Mouse (Mus musculus) bone marrow macrophage, adult 2 months (primary cell): ENCODE data around the gene Gosr2. TPM values are rescaled to one million over a fixed set of nuclear protein-coding genes. Genes with fewer than 3 reads are reported as not detected.

Experiments used
- H3K27ac ChIP-seq: 2 replicates; pipeline ENCODE4 v1.5.1; 2012; ENCODE audit warnings: low read depth, low read length; ENCODE audit not compliant: insufficient read depth
- H3K4me1 ChIP-seq: 2 replicates; pipeline ENCODE4 v1.6.1; 2012; ENCODE audit warnings: low read length; ENCODE audit not compliant: control insufficient read depth, insufficient read depth
- H3K4me3 ChIP-seq: 2 replicates; pipeline ENCODE4 v1.5.1; 2012; ENCODE audit warnings: mild to moderate bottlenecking, low read length, moderate library complexity; ENCODE audit not compliant: insufficient read depth
- CTCF ChIP-seq: IDR thresholded peaks from 2 replicates; pipeline ENCODE4 v1.5.1; 2012; ENCODE audit warnings: low read depth, mild to moderate bottlenecking, low read length, moderate library complexity
- POLR2A ChIP-seq: IDR thresholded peaks from 2 replicates; pipeline ENCODE4 v1.6.1; 2012; ENCODE audit warnings: mild to moderate bottlenecking, low read depth, low read length, borderline replicate concordance
- polyA plus RNA-seq: library from polyadenylated mRNA; stranded (reverse); fragments of >200 nt; gene quantifications from 2 replicates; pipeline ENCODE4 v1.2.4, GENCODE M21; 2012; ENCODE audit not compliant: missing spikeins, insufficient read depth, insufficient read length

Gene Gosr2
- polyA plus RNA-seq, 1 experiment = 56.7 TPM

DNA sequence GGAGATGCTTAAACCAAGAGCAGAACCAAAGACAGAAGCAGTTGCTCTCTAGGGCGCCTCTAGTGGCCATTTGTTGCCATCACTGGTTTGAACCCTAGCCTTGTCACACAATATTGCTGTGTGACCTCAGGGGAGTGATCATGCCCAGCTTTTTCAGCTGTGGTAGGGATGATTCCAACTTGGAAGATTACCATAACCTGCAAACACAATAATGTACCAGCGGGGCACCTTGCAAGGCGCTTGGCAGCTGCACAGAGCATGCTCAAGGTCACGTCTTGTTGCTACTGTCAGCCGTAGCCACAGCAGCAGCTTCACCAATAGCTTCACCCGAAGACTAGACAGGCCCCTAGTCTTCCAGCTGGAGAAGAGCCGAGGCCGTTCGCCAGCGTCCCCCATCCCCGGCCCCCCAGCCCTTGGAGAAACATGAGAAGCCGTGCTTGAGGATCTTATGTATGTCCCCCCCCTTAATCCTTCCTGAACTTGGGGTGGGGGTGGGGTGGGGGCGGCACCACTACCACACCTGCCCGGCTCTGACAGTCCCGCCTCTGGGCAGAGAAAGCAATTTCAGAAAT is 23.9 kb upstream of the Gosr2 start:
- H3K27ac ChIP-seq = no peak overlapping the region
- no peaks in the 10 kb centered on the region for H3K4me1 ChIP-seq
- TF ChIP-seq POLR2A (no peak), CTCF (peak; percentile 38; the same call in 1 of the 2 replicates)
- no peak overlapping the region for H3K4me3 ChIP-seq

DNA sequence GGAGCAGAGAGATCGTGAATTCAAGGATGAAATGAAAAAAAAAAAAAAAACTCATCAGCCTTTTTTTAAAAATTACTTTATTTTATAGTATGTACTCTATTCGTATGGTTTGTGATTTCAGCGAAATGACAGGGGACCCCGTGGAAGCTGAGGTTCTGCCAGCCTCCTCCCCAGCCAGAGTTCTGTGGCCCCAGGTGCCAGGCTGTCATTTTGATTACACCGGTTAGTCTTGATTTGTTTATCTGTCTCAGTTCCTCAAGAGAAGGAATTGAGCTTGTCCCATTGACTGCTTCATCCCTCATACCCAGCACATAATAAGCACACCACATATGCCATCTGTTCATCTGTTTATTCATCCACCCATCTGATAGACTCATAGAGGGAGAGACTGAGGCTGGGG is 21.7 kb upstream of the Gosr2 start:
- TF ChIP-seq POLR2A (no peak), CTCF (no peak)
- no peak overlapping the region for H3K27ac ChIP-seq
- H3K4me1 ChIP-seq = no peaks in the 10 kb centered on the region
- no peak overlapping the region for H3K4me3 ChIP-seq

DNA sequence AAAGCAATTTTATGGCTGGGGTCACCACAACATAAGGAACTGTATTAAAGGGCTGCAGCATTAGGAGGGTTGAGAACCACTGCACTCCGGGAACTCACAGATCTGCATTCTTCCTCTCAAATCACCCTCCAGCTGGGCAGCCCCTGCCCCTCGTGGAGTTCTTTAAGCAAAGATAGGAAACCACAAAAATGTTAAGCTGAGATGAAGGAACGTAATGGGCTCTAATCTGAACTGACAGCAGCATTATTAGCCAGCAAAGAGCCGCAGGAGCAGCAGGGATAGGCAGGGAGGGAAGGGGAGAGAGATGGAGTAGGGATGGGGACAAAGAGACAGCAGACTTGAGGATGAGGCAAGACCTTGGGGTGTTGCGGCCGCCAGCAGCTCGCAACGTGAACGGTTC is 19.3 kb upstream of the Gosr2 start:
- TF ChIP-seq POLR2A (no peak), CTCF (no peak)
- Histone ChIP-seq H3K4me1 (no peaks in the 10 kb centered on the region), H3K27ac (no peak overlapping the region), H3K4me3 (no peak overlapping the region)

DNA sequence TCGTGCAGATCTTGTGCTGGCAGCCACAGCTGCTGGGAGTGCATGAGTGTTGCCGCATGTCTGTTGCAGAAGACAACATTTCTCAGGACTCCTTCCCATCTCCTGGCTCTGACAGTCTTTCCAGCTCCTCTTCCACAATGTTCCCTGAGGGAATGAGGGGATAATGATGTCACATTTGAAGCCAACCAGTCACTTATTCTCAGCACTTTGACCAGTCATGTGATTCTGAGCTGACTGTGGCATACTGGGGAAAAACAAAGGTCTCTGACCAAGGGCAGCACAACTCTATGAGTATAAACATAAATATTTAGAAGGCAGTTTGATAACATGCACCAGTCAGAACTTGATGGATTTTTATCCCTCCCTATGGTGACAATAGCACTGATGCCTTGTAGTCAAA is 16.4 kb upstream of the Gosr2 start:
- no peak overlapping the region for H3K4me3 ChIP-seq
- no peak for TF ChIP-seq CTCF
- no peak for TF ChIP-seq POLR2A

DNA sequence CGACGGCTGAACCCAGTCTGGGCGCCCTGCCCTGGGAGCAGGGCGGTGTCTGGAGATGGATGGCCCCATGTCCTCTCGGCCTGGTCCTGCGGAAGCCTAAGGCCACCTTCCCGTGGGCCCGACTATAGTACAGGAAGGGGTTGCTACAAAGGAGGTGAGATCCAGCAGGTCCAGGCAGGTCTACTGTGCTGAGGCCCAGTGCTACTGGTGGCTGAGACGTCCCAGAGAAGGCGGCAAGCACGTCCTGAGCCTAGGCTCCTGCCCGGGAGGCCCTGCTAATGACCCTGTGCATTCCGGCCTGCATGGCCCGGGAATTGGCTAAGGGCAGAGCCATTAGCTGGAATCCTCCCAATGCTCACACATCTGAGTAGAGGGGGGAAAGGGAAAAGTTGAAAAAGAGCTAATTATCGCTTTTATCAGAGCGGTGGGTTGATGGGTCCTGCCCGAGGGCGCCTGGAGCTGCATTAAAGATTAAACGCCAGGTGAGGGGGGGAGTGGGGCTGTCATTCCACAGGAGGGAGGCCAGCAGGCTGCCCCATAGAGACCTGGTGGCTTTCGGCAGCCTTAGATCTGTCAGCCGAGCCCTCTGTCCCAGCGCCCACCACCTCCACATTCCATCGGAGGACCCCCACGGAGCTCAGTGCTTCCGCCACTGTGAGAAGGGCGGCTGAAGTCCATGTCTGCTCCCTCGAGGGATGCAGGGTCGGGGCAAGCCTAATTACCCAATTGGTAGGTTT is 14.3 kb upstream of the Gosr2 start:
- TF ChIP-seq POLR2A (no peak), CTCF (no peak)
- Histone ChIP-seq H3K4me1 (no peaks in the 10 kb centered on the region), H3K4me3 (no peak overlapping the region), H3K27ac (no peak overlapping the region)

More for the DNA sequence above, 16.4 kb upstream of the Gosr2 start:
- Histone ChIP-seq H3K27ac (no peak overlapping the region), H3K4me1 (no peaks in the 10 kb centered on the region)

DNA sequence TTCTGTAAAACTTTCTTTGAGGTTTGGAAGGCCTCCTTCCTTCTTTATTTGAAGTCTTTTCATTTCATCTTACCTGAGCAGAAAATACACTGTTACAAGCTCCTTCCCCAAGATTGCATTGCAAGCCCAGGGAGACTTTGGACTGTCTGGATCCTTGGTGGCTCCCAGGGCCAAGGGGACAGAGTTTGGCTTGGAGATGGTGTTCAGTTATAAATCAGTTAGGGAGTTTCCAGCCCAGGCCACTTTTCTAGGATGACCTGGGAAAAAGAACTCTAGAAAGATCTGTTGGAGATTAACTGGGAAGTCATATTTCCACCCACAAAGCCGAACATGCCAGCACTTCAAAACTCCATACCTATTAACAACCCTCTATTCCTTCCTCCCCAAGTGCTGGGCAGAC is 12.3 kb upstream of the Gosr2 start:
- H3K27ac ChIP-seq = no peak overlapping the region
- no peak overlapping the region for H3K4me3 ChIP-seq
- no peaks in the 10 kb centered on the region for H3K4me1 ChIP-seq
- TF ChIP-seq POLR2A = no peak
- TF ChIP-seq CTCF = no peak

DNA sequence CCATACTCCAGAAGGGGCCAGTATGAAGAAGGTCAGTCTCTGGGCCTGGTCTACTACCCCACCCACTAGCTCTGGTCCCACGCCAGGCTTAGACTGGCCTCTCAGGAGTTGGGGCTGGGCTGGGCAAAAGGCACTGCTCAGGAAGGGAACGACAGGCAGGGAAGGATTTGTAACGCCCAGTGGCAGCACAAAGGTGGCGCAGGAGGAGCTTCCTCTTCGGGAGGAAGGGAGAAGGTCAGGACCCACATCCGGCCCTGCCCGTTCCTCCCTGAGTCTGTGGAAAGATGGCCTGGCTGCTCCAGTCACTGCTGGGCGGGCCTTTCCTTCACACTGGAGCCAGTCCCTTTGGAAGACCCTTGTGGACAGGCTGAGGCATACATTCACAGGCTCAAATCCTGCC is 9.3 kb upstream of the Gosr2 start:
- H3K27ac ChIP-seq = no peak overlapping the region
- no peak overlapping the region for H3K4me3 ChIP-seq
- TF ChIP-seq POLR2A (no peak), CTCF (no peak)
- H3K4me1 ChIP-seq = no peaks in the 10 kb centered on the region

DNA sequence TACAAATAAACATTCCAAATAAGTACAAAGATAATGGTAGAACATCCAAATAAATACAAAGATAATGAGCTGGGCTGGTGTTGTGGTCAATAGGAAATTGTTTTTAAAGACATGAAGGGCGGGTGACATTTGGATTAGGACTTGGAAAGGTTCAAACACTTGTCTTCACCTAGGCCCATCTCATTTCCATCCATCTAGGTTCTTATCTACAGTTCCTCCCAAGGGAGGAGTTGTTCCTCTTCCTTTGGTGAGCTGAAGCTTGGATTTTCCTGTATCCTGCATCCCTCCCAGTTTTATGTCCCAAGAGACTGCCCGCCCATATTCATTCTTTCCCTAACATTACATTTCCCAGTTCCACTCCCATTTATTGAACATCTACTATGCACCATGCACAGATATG is 528 bp upstream of the Gosr2 start:
- peaks cover 11% of the 10 kb centered on the region for H3K4me1 ChIP-seq
- peak overlapping the region; percentile 96 for H3K4me3 ChIP-seq
- TF ChIP-seq POLR2A = no peak
- no peak for TF ChIP-seq CTCF
- peak overlapping the region; percentile 100 for H3K27ac ChIP-seq

DNA sequence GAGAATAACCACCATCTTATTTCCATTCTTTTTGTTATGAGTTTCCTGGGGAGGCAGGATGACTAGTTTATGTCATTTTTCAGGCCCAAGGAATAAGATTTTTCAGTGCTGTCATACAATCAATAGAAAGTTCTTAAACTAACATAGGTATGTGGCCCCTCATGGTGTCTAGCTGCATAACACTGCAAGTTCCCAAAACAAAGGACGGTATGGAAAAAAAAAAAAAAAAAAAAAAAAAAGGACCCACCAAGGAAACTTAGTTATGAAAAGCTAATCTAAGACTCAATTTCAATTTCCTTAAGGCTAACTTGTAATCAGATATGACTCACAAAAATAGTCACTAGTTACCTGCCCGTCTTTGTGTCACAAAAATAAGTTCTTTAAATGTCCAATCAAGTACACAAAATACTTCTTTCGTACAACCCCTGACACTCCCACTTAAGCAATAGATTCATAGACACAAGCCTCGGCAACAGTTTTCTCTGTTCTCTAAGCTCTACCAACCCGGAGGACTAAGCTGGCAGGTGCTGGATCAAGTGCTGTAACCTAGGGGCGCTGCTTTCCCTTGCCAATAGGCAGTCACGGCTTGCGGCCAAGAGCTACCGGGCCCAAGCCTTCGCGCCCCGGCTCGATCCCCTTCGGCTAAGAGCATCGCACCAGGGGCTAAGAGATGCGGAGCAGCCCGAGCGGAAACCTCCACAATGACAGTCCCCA is 690 bp downstream of the Gosr2 start:
- no peak for TF ChIP-seq POLR2A

DNA sequence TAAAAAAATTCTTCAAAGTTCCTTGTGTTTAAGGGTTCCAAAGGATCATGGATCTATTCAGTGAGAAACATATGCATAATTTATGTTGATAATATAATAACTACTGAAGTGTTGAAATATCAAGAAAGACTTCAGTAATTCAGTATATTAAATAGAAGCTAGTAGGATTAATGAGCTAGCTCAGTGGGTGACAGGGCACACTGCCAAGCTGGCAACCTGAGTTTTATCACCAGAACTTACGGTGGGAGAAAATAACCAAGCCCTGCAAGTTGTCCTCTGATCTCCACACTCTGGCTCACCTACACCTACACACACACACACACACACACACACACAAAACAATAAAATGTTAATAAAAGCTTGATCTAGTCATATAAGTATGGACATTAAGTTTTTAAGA is 4.5 kb downstream of the Gosr2 start:
- peaks cover 46% of the 10 kb centered on the region for H3K4me1 ChIP-seq
- H3K4me3 ChIP-seq = no peak overlapping the region
- no peak for TF ChIP-seq POLR2A
- TF ChIP-seq CTCF = no peak
- no peak overlapping the region for H3K27ac ChIP-seq

More for the DNA sequence above, 690 bp downstream of the Gosr2 start:
- H3K27ac ChIP-seq = peak overlapping the region; percentile 100
- H3K4me3 ChIP-seq = peak overlapping the region; percentile 96
- H3K4me1 ChIP-seq = peaks cover 15% of the 10 kb centered on the region
